Mouse (Mus musculus): Measurements from ENCODE around the gene Phldb2. TPM values are rescaled to one million over a fixed set of nuclear protein-coding genes. Genes with fewer than 3 reads are reported as not detected.

The Phldb2 gene
- polyA plus RNA-seq, 1 experiment: 10.6 TPM

- TF ChIP-seq CTCF (IDR thresholded peaks at IDR 0.05; ENCODE audit: borderline replicate concordance, extremely low read depth, insufficient read depth, insufficient read length) (no peak), POLR2A (IDR thresholded peaks at IDR 0.05; ENCODE audit: borderline replicate concordance, extremely low read depth, insufficient read depth, insufficient read length, poor library complexity, severe bottlenecking) (no peak)
- no peak for DNase-seq (ENCODE audit: low read depth)
Observed at GRCm38 (mm10) chr16:45869044-45869443, 84.4 kb downstream of the Phldb2 start.

GRCm38 (mm10) chr16:45857277-45857863, 96.0 kb downstream of the Phldb2 start:
- TF ChIP-seq POLR2A (IDR thresholded peaks at IDR 0.05; ENCODE audit: borderline replicate concordance, extremely low read depth, insufficient read depth, insufficient read length, poor library complexity, severe bottlenecking): no peak
- TF ChIP-seq CTCF (IDR thresholded peaks at IDR 0.05; ENCODE audit: borderline replicate concordance, extremely low read depth, insufficient read depth, insufficient read length): no peak

GRCm38 (mm10) chr16:45854499-45854898, 98.9 kb downstream of the Phldb2 start:
- no peak for TF ChIP-seq CTCF (IDR thresholded peaks at IDR 0.05; ENCODE audit: borderline replicate concordance, extremely low read depth, insufficient read depth, insufficient read length)
- TF ChIP-seq POLR2A (IDR thresholded peaks at IDR 0.05; ENCODE audit: borderline replicate concordance, extremely low read depth, insufficient read depth, insufficient read length, poor library complexity, severe bottlenecking): no peak
- DNase-seq (ENCODE audit: low read depth): no peak

More at GRCm38 (mm10) chr16:45857277-45857863, 96.0 kb downstream of the Phldb2 start:
- DNase-seq (ENCODE audit: low read depth): no peak

DNA sequence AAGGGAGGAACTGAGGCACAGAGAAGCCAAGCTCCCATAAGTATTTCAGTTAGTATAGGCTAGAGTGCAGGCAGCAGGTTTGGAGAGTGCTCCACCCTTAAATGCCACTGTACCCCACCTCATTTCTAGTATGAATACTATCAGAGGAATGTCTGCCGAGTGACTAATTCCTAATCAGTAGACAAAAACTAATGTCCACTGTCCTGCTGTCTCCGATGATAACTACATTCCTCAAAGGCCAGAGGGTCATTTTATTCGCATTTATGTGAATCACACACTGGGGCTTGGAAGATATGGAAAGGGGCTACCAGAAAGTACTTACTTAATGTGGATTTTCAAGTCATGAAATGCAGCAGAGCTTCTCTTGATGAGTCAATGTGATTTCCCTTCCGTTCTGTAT, 104.4 kb downstream of the Phldb2 start:
- TF ChIP-seq POLR2A (IDR thresholded peaks at IDR 0.05; ENCODE audit: borderline replicate concordance, extremely low read depth, insufficient read depth, insufficient read length, poor library complexity, severe bottlenecking) (no peak), CTCF (IDR thresholded peaks at IDR 0.05; ENCODE audit: borderline replicate concordance, extremely low read depth, insufficient read depth, insufficient read length) (no peak)
- no peak for DNase-seq (ENCODE audit: low read depth)

- DNase-seq (ENCODE audit: low read depth): no peak
- TF ChIP-seq POLR2A (IDR thresholded peaks at IDR 0.05; ENCODE audit: borderline replicate concordance, extremely low read depth, insufficient read depth, insufficient read length, poor library complexity, severe bottlenecking) (no peak), CTCF (IDR thresholded peaks at IDR 0.05; ENCODE audit: borderline replicate concordance, extremely low read depth, insufficient read depth, insufficient read length) (no peak)
Observed at GRCm38 (mm10) chr16:45844875-45845274, 108.5 kb downstream of the Phldb2 start.

- peak; percentile 89 for DNase-seq (ENCODE audit: low read depth)
- TF ChIP-seq CTCF (IDR thresholded peaks at IDR 0.05; ENCODE audit: borderline replicate concordance, extremely low read depth, insufficient read depth, insufficient read length): peak; percentile 58
- TF ChIP-seq POLR2A (IDR thresholded peaks at IDR 0.05; ENCODE audit: borderline replicate concordance, extremely low read depth, insufficient read depth, insufficient read length, poor library complexity, severe bottlenecking): peak; percentile 68
Observed at GRCm38 (mm10) chr16:45844049-45844780, 109.2 kb downstream of the Phldb2 start.

DNA sequence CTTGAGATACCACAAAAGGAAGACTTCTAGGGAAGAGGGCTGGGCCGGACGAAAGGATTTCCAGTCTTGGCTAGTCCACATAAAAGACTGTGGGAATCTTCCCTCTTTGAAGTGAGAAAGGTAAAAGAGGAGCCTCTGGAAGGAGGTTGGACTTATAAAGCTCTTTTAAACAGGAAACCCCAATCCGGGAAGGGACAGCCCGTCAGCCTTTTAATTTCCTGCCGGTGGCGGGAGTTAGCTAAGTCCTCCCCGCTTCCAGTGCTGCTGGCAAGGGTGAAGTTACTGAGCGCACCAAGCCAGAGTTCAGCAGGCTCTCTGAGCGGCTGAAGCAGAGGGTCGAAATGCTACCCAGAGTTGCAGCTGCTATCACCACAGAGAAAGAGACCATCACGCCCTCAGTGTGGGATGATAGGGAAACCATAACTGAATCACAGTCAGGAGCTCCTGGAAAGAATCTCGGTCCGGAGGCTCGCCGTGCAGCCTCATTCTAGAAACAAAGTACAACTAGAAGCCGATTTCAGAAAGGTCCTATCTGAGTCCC, 110.0 kb downstream of the Phldb2 start:
- DNase-seq (ENCODE audit: low read depth): peak; percentile 59
- TF ChIP-seq POLR2A (IDR thresholded peaks at IDR 0.05; ENCODE audit: borderline replicate concordance, extremely low read depth, insufficient read depth, insufficient read length, poor library complexity, severe bottlenecking) (no peak), CTCF (IDR thresholded peaks at IDR 0.05; ENCODE audit: borderline replicate concordance, extremely low read depth, insufficient read depth, insufficient read length) (no peak)

- no peak for TF ChIP-seq POLR2A (IDR thresholded peaks at IDR 0.05; ENCODE audit: borderline replicate concordance, extremely low read depth, insufficient read depth, insufficient read length, poor library complexity, severe bottlenecking)
- TF ChIP-seq CTCF (IDR thresholded peaks at IDR 0.05; ENCODE audit: borderline replicate concordance, extremely low read depth, insufficient read depth, insufficient read length): no peak
- no peak for DNase-seq (ENCODE audit: low read depth)
Observed at GRCm38 (mm10) chr16:45842440-45842839, 111.0 kb downstream of the Phldb2 start.

DNA sequence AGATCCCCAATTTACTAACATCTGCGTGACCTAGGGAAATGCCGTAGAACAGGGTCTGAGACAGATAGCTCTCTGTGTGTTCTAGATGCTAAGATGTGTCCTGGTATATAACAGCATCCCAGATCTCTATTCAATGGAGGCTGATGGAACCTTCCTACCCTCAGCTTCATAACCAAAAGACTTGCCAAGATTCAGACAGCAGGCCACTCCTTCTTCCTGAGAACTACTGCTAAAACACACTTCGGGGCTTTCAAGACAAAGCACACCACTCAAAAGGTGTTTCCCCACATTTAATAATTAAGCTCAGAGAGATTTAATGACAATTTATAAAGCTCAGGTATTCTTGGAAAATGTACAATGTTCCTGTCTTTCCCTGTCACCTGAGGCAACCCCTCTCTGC, 111.6 kb downstream of the Phldb2 start:
- TF ChIP-seq POLR2A (IDR thresholded peaks at IDR 0.05; ENCODE audit: borderline replicate concordance, extremely low read depth, insufficient read depth, insufficient read length, poor library complexity, severe bottlenecking): no peak
- TF ChIP-seq CTCF (IDR thresholded peaks at IDR 0.05; ENCODE audit: borderline replicate concordance, extremely low read depth, insufficient read depth, insufficient read length): no peak
- DNase-seq (ENCODE audit: low read depth): no peak

GRCm38 (mm10) chr16:45841016-45841415, 112.4 kb downstream of the Phldb2 start:
- DNase-seq (ENCODE audit: low read depth): peak; percentile 52

GRCm38 (mm10) chr16:45837541-45838342, 115.7 kb downstream of the Phldb2 start:
- TF ChIP-seq CTCF (IDR thresholded peaks at IDR 0.05; ENCODE audit: borderline replicate concordance, extremely low read depth, insufficient read depth, insufficient read length) (no peak), POLR2A (IDR thresholded peaks at IDR 0.05; ENCODE audit: borderline replicate concordance, extremely low read depth, insufficient read depth, insufficient read length, poor library complexity, severe bottlenecking) (no peak)
- DNase-seq (ENCODE audit: low read depth): no peak

More at GRCm38 (mm10) chr16:45841016-45841415, 112.4 kb downstream of the Phldb2 start:
- TF ChIP-seq POLR2A (IDR thresholded peaks at IDR 0.05; ENCODE audit: borderline replicate concordance, extremely low read depth, insufficient read depth, insufficient read length, poor library complexity, severe bottlenecking) (no peak), CTCF (IDR thresholded peaks at IDR 0.05; ENCODE audit: borderline replicate concordance, extremely low read depth, insufficient read depth, insufficient read length) (no peak)
